Mouse (Mus musculus) ovary, adult 10 weeks (tissue): ENCODE data around the gene Smco2. TPM values are rescaled to one million over a fixed set of nuclear protein-coding genes. Genes with fewer than 3 reads are reported as not detected.

Source experiments
- polyA plus RNA-seq: library from polyadenylated mRNA; stranded (reverse); fragments of 350-450 nt; fragmentation: Illumina TruSeq; extraction: RNeasy Lipid Tissue Mini Kit (QIAGEN cat#74804); gene quantifications from one replicate; pipeline ENCODE4 v1.2.3, GENCODE M21; 2014

Smco2 gene
- not detected for polyA plus RNA-seq

DNA sequence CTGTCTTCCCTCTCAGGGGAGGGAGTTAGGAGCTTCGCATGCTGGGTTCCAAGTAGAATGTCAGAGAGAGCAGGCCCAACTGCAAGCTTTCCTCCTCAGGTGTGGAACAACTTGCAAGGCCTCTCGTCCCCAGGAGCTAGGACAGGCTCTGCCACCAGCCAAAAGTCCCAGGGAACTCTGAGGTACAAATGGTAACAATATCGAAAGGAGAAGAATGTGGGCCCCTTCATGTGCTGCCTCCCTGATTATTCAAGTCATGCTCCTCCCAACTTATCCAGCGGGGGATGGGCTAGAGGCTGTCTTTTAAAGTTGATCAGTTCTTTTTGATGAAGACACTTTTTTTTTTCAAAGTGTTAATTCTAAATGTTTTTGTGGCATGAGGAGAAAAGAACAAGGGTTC, at the start of gene Smco2:
TSS of gene Smco2 (plus strand) at position 55 of the 400 bp plus-strand sequence.

DNA sequence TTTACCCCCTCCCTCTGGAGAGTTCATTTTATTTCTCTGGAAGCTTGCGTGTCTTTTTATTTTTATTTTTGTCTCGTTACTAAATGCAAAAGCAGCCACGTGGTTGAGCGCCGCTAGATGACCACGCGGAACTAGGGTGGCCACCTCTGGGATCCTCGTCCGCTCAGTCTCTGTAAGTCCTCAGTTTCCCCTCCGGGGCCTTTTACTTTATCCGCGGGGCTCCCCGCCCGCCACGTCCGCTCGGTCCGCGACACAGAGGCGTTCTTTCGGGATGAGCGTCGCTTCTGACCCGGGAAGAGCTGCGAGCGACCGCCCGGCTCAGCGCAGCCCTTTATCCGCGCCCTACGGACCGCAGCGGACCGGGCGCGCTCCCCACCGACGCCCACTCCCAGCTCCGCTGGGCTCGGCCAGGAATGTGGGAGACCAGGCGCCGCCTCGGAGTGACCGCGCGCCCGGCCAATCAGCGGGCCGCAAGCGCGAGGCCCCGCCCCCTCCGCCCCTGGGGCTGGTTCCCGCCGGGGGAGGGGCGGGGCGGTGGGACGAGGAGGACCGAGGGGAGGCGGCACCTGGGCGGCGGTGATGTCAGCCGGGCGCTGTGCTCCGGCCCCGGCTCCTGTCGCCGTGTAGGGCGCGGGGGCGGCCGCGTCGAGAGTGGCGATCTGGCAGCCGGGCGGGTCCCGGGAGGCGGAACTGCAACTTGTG, 38.2 kb downstream of the Smco2 start, which contains the start of gene Ppfibp1:
TSS of gene Ppfibp1 (plus strand) at position 530 of the 702 bp plus-strand sequence.

Other genes with a start within 250 kb of the Smco2 start
- gene Med21, start 207.6 kb upstream of the Smco2 start, polyA plus RNA-seq, result 241 TPM
- gene Tm7sf3, start 207.3 kb upstream of the Smco2 start, polyA plus RNA-seq, result 59.3 TPM
- gene Stk38l, start 125.1 kb upstream of the Smco2 start, polyA plus RNA-seq, result 25.6 TPM
- 4.6 TPM for gene Arntl2, start 54.0 kb upstream of the Smco2 start, polyA plus RNA-seq
- gene Ppfibp1, start 38.4 kb downstream of the Smco2 start, polyA plus RNA-seq, result 103 TPM
- not detected for gene 1700034J05Rik, start 104.3 kb downstream of the Smco2 start, polyA plus RNA-seq
- gene Rep15, start 182.5 kb downstream of the Smco2 start, polyA plus RNA-seq, result 2.6 TPM
- 15.3 TPM for gene Mrps35, start 192.7 kb downstream of the Smco2 start, polyA plus RNA-seq
- gene Mansc4, start 236.9 kb downstream of the Smco2 start, polyA plus RNA-seq, result not detected
- 44.8 TPM for gene Klhl42, start 241.3 kb downstream of the Smco2 start, polyA plus RNA-seq